Mouse (Mus musculus) forebrain, embryonic 15.5 days (tissue): ENCODE data around the gene Olfr220. TPM values are rescaled to one million over a fixed set of nuclear protein-coding genes. Genes with fewer than 3 reads are reported as not detected.

Experiments
- polyA plus RNA-seq: library from polyadenylated mRNA; unstranded; fragments of >200 nt; fragmentation: Nextera tagmentation; extraction: Ambion mirVana; gene quantifications from 2 replicates; pipeline ENCODE4 v1.2.1, GENCODE M21; 2015

Olfr220 gene
- polyA plus RNA-seq, 1 experiment from 2014 or later: not detected

Other genes with a start within 250 kb of the Olfr220 start
- gene Olfr419, start 190.0 kb upstream of the Olfr220 start, polyA plus RNA-seq: not detected in 2 replicates
- not detected in 2 replicates for gene Mptx1, start 111.6 kb upstream of the Olfr220 start, polyA plus RNA-seq
- gene Olfr417, start 77.0 kb upstream of the Olfr220 start, polyA plus RNA-seq: not detected in 2 replicates
- not detected in 2 replicates for gene Olfr248, start 51.0 kb upstream of the Olfr220 start, polyA plus RNA-seq
- gene Olfr414, start 18.0 kb upstream of the Olfr220 start, polyA plus RNA-seq: not detected in 2 replicates
- gene Fmn2, start 59.7 kb downstream of the Olfr220 start, polyA plus RNA-seq: 6.8 and 7.1 TPM in 2 replicates